ENCODE assay signal across 9 mouse cellular contexts in the genomic region with DNA sequence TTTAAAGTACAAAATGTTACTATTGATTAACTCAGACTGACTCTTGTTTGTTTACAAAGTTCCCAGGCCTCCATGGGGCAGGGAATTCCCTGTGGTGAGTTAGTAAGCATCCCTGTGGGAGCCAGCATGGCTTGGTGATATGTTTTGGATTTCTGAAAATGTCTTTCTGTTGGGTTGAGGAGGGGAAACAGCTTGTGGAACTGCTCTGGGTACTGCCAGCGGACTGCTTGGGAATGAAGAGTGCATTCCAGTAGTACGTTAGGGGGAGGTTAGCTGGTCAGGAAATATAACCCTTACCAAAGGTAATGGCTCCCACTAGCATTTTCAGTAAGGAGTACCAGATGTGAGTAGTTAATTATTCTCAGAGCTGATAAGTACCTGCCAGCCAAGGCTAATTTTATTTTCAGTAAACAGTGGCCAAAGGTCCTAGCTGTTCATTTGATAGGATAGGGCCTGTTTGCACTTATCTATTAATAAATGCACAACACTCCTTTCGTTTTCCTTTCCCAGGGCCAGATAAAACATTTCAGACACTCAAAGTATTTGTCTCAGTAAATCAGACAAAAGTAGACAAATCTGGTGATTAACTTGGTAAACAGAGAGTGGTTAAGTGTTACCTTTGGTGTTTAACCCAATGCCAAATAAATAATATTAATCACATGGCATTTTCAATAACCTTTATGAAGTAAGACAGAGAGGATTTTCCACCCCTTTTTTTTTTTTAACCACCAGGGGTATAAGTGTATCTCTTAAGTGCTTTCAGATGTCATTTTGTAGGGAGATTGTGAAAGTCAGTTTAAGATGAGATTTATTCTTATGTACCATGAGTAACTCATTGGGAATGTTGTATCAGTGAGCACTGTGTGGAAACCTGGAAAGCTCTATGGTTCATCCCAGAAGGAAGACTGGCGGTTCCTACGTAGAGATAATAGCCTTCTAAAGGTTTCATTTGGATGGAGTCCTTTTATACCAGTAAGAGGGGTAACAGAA.
DNase-seq lines count a peak whose midpoint lies in the region; ATAC-seq lines count a peak whose summit lies in the region.
"Had no signal": no experiment of that assay in that cellular context is flagged by ENCODE, and none has a peak within 500 bp of the region (broad histone marks: within the 10 kb centered on the region; RNA-seq: fewer than 3 reads in every experiment).

No protein-coding gene starts in this region.

- H3K4me2 ChIP-seq in midbrain, embryonic 13.5 days (replicated peaks) = no peak overlapping the region
- no peak overlapping the region for H3K4me2 ChIP-seq in heart, embryonic 14.5 days (ENCODE audit: low read length)
- no peak overlapping the region for H3K4me2 ChIP-seq in forebrain, embryonic 15.5 days (replicated peaks)

- WGBS in midbrain, embryonic 10.5 days = 75% methylated on average over 5 of the region's 5 CpGs
- 84% methylated on average over 5 of the region's 5 CpGs for WGBS in midbrain, embryonic 13.5 days
- WGBS in heart, embryonic 14.5 days = 31% methylated on average over 5 of the region's 5 CpGs
- 72% methylated on average over 5 of the region's 5 CpGs for WGBS in forebrain, embryonic 15.5 days

- DNase-seq in midbrain, embryonic 10.5 days (ENCODE audit: low spot score) = no peak
- DNase-seq in kidney, postnatal 36 days = peak; percentile 35 to 71
- no peak for DNase-seq in right cerebral cortex, postnatal 36 days (ENCODE audit: low spot score in 2 of 2)
- no peak for DNase-seq in gastrocnemius, postnatal 25 days

- H3K4me3 ChIP-seq in midbrain, embryonic 10.5 days = no peak overlapping the region
- H3K4me3 ChIP-seq in midbrain, embryonic 13.5 days (replicated peaks) = no peak overlapping the region
- H3K4me3 ChIP-seq in heart, embryonic 14.5 days (ENCODE audit: control insufficient read depth in 1 of 2, insufficient read depth in 1 of 2, low read depth in 1 of 2, low read length in 2 of 2) = no peak overlapping the region
- H3K4me3 ChIP-seq in forebrain, embryonic 15.5 days = no peak overlapping the region
- H3K4me3 ChIP-seq: left cerebral cortex, adult 2 months had no signal

- H3K9me3 ChIP-seq in midbrain, embryonic 10.5 days (replicated peaks) = peaks cover 7% of the 10 kb centered on the region; the same call in 1 of the 2 replicates
- H3K9me3 ChIP-seq in midbrain, embryonic 13.5 days = no peaks in the 10 kb centered on the region
- H3K9me3 ChIP-seq in heart, embryonic 14.5 days (ENCODE audit: control insufficient read depth, low read length) = peaks cover 10% of the 10 kb centered on the region; the same call in 1 of the 2 replicates
- H3K9me3 ChIP-seq in forebrain, embryonic 15.5 days = no peaks in the 10 kb centered on the region; the same call in 1 of the 2 replicates

- peak overlapping the region; percentile 49; the same call in 1 of the 2 replicates for H3K27ac ChIP-seq in midbrain, embryonic 10.5 days (replicated peaks)
- H3K27ac ChIP-seq in midbrain, embryonic 13.5 days = no peak overlapping the region
- H3K27ac ChIP-seq in heart, embryonic 14.5 days (replicated peaks in 1 of 2; ENCODE audit: control insufficient read depth in 1 of 2, insufficient read depth in 1 of 2, low read depth in 2 of 2, low read length in 2 of 2) = peak overlapping the region; percentile 49 to 77; a peak in 3 of 4 replicates
- H3K27ac ChIP-seq in forebrain, embryonic 15.5 days (replicated peaks) = no peak overlapping the region
- H3K27ac ChIP-seq: left cerebral cortex, adult 2 months had no signal

- H3K36me3 ChIP-seq in midbrain, embryonic 10.5 days = peaks cover 5% of the 10 kb centered on the region; the same call in 1 of the 2 replicates
- H3K36me3 ChIP-seq in midbrain, embryonic 13.5 days = no peaks in the 10 kb centered on the region
- no peaks in the 10 kb centered on the region for H3K36me3 ChIP-seq in heart, embryonic 14.5 days (ENCODE audit: control insufficient read depth, insufficient read depth, low read length)
- H3K36me3 ChIP-seq in forebrain, embryonic 15.5 days = no peaks in the 10 kb centered on the region

- no peak for ATAC-seq in midbrain, embryonic 13.5 days
- no peak for ATAC-seq in heart, embryonic 14.5 days (ENCODE audit: insufficient number of reproducible peaks, insufficient read depth, low FRiP score, low read depth)
- no peak for ATAC-seq in forebrain, embryonic 15.5 days (replicated peaks)
- no peak for ATAC-seq in granulocyte monocyte progenitor cell, adult 5-6 weeks (replicated peaks; ENCODE audit: poor library complexity, severe bottlenecking)

- H3K27me3 ChIP-seq in midbrain, embryonic 10.5 days (ENCODE audit: low read depth, poor library complexity, severe bottlenecking) = peaks cover 4% of the 10 kb centered on the region; the same call in 1 of the 2 replicates
- H3K27me3 ChIP-seq in midbrain, embryonic 13.5 days = no peaks in the 10 kb centered on the region
- no peaks in the 10 kb centered on the region for H3K27me3 ChIP-seq in heart, embryonic 14.5 days (ENCODE audit: control insufficient read depth, insufficient read depth, low read length)
- H3K27me3 ChIP-seq in forebrain, embryonic 15.5 days = no peaks in the 10 kb centered on the region

- H3K9ac ChIP-seq in midbrain, embryonic 13.5 days (replicated peaks) = no peak overlapping the region
- H3K9ac ChIP-seq in heart, embryonic 14.5 days (ENCODE audit: low read length) = 0 out of 2 replicates have a peak overlapping the region, but pooled peaks have one; percentile 28
- H3K9ac ChIP-seq in forebrain, embryonic 15.5 days (replicated peaks) = no peak overlapping the region

- H3K4me1 ChIP-seq in midbrain, embryonic 10.5 days = peaks cover 41% of the 10 kb centered on the region
- peaks cover 32% of the 10 kb centered on the region for H3K4me1 ChIP-seq in midbrain, embryonic 13.5 days (replicated peaks)
- H3K4me1 ChIP-seq in heart, embryonic 14.5 days (ENCODE audit: control insufficient read depth in 2 of 2, insufficient read depth in 2 of 2, low read length in 2 of 2) = peaks cover 12 to 48% of the 10 kb centered on the region in 2 experiments; a peak in 3 of 4 replicates
- peaks cover 29% of the 10 kb centered on the region for H3K4me1 ChIP-seq in forebrain, embryonic 15.5 days

Comparison
In these comparisons a context has a peak if more than half of its experiments do, and no peak if none do; other contexts are left out.
1. H3K27ac ChIP-seq: peak in midbrain, embryonic 10.5 days (single experiment) and heart, embryonic 14.5 days (2 of 2); none in midbrain, embryonic 13.5 days (single experiment) and forebrain, embryonic 15.5 days (single experiment).
2. DNase-seq: peak in kidney, postnatal 36 days (2 of 2); none in midbrain, embryonic 10.5 days (single experiment), right cerebral cortex, postnatal 36 days (0 of 2) and gastrocnemius, postnatal 25 days (single experiment).